In the genomic region with DNA sequence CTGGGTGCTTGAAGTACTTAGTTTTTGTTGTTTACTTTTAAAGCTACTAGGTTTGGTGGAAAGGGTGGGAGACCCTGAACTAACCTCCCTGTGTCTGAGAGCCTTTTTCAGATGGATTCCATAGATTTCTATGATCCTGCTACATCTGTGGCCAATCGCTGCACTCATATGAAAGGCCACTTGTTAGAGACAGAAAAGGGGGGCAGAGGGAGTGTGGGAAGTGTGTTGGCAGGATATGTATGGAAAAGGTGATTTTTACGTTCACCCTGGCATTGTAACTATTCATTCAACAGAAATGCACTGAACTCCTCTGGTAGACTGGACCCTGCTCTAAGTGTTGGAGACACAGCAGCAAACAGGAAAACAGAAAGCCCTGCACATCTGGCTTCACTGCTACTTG, we compare ENCODE assay signal across 26 mouse cellular contexts. TPM values are rescaled to one million over a fixed set of nuclear protein-coding genes. Genes with fewer than 3 reads are reported as not detected.
DNase-seq lines count a peak whose midpoint lies in the region; ATAC-seq lines count a peak whose summit lies in the region.
"Had no signal": no experiment of that assay in that cellular context is flagged by ENCODE, and none has a peak within 500 bp of the region (broad histone marks: within the 10 kb centered on the region; RNA-seq: fewer than 3 reads in every experiment).

No protein-coding gene starts in this region.

- no peaks in the 10 kb centered on the region for H3K9me3 ChIP-seq in forebrain, embryonic 11.5 days (ENCODE audit: control insufficient read depth, low read length)
- H3K9me3 ChIP-seq in forebrain, embryonic 13.5 days (replicated peaks), result no peaks in the 10 kb centered on the region
- H3K9me3 ChIP-seq in heart, embryonic 13.5 days, result no peaks in the 10 kb centered on the region
- H3K9me3 ChIP-seq in midbrain, embryonic 11.5 days (ENCODE audit: control insufficient read depth, low read length), result no peaks in the 10 kb centered on the region
- no peaks in the 10 kb centered on the region for H3K9me3 ChIP-seq in midbrain, embryonic 15.5 days
- H3K9me3 ChIP-seq: hindbrain, embryonic 12.5 days; limb, embryonic 15.5 days; lung, embryonic 15.5 days; stomach, embryonic 15.5 days had no signal

- no peak overlapping the region for H3K9ac ChIP-seq in forebrain, embryonic 11.5 days (ENCODE audit: low read length)
- H3K9ac ChIP-seq in forebrain, embryonic 13.5 days, result no peak overlapping the region
- H3K9ac ChIP-seq in heart, embryonic 13.5 days, result no peak overlapping the region
- no peak overlapping the region for H3K9ac ChIP-seq in midbrain, embryonic 11.5 days (ENCODE audit: low read length)
- no peak overlapping the region for H3K9ac ChIP-seq in midbrain, embryonic 15.5 days
- H3K9ac ChIP-seq: forebrain, postnatal 0 days; hindbrain, embryonic 12.5 days; limb, embryonic 15.5 days; liver, embryonic 14.5 days; lung, embryonic 15.5 days; stomach, embryonic 15.5 days had no signal

- H3K27me3 ChIP-seq in forebrain, embryonic 11.5 days (ENCODE audit: control insufficient read depth, insufficient read depth, low read length), result no peaks in the 10 kb centered on the region
- no peaks in the 10 kb centered on the region for H3K27me3 ChIP-seq in forebrain, embryonic 13.5 days
- H3K27me3 ChIP-seq in heart, embryonic 13.5 days (replicated peaks), result no peaks in the 10 kb centered on the region
- H3K27me3 ChIP-seq in midbrain, embryonic 11.5 days (ENCODE audit: control insufficient read depth, insufficient read depth, low read length), result no peaks in the 10 kb centered on the region; the same call in 1 of the 2 replicates
- H3K27me3 ChIP-seq in midbrain, embryonic 15.5 days (replicated peaks), result no peaks in the 10 kb centered on the region; the same call in none of the 2 replicates
- H3K27me3 ChIP-seq: hindbrain, embryonic 12.5 days; limb, embryonic 15.5 days; lung, embryonic 15.5 days; stomach, embryonic 15.5 days had no signal

- 0 out of 2 replicates have a peak, but pooled peaks have one; percentile 19 for ATAC-seq in forebrain, embryonic 11.5 days (replicated peaks; ENCODE audit: low FRiP score)
- no peak for ATAC-seq in forebrain, embryonic 13.5 days
- ATAC-seq in heart, embryonic 13.5 days (ENCODE audit: extremely low read depth, insufficient number of reproducible peaks, low FRiP score, low TSS enrichment), result no peak
- no peak for ATAC-seq in midbrain, embryonic 11.5 days (ENCODE audit: low FRiP score)
- ATAC-seq in midbrain, embryonic 15.5 days (replicated peaks), result no peak
- ATAC-seq: intestine, postnatal 0 days had no signal

- H3K4me1 ChIP-seq in forebrain, embryonic 11.5 days (replicated peaks; ENCODE audit: control insufficient read depth, insufficient read depth, low read length), result no peaks in the 10 kb centered on the region
- H3K4me1 ChIP-seq in forebrain, embryonic 13.5 days, result no peaks in the 10 kb centered on the region
- H3K4me1 ChIP-seq in heart, embryonic 13.5 days, result peaks cover 35% of the 10 kb centered on the region
- H3K4me1 ChIP-seq in midbrain, embryonic 11.5 days (ENCODE audit: control insufficient read depth, insufficient read depth, low read length), result no peaks in the 10 kb centered on the region
- H3K4me1 ChIP-seq in midbrain, embryonic 15.5 days, result no peaks in the 10 kb centered on the region
- H3K4me1 ChIP-seq: hindbrain, embryonic 12.5 days; stomach, embryonic 15.5 days had no signal

- 26% methylated on average over 2 of the region's 2 CpGs for WGBS in forebrain, embryonic 11.5 days
- 20% methylated on average over 2 of the region's 2 CpGs for WGBS in forebrain, embryonic 13.5 days
- 63% methylated on average over 2 of the region's 2 CpGs for WGBS in heart, embryonic 13.5 days
- WGBS in midbrain, embryonic 11.5 days, result 28% methylated on average over 2 of the region's 2 CpGs
- 35% methylated on average over 2 of the region's 2 CpGs for WGBS in midbrain, embryonic 15.5 days

- H3K36me3 ChIP-seq in forebrain, embryonic 11.5 days (ENCODE audit: control insufficient read depth, insufficient read depth, low read length), result no peaks in the 10 kb centered on the region
- H3K36me3 ChIP-seq in forebrain, embryonic 13.5 days (ENCODE audit: poor library complexity, severe bottlenecking), result no peaks in the 10 kb centered on the region
- no peaks in the 10 kb centered on the region for H3K36me3 ChIP-seq in heart, embryonic 13.5 days
- no peaks in the 10 kb centered on the region for H3K36me3 ChIP-seq in midbrain, embryonic 11.5 days (ENCODE audit: control insufficient read depth, insufficient read depth, low read length)
- no peaks in the 10 kb centered on the region for H3K36me3 ChIP-seq in midbrain, embryonic 15.5 days (replicated peaks)
- H3K36me3 ChIP-seq: hindbrain, embryonic 12.5 days; limb, embryonic 15.5 days; lung, embryonic 15.5 days; stomach, embryonic 15.5 days had no signal

- no peak for DNase-seq in forebrain, embryonic 11.5 days (ENCODE audit: low spot score)
- no peak for DNase-seq in heart, postnatal 36 days
- DNase-seq in midbrain, embryonic 11.5 days (ENCODE audit: low spot score, missing footprints), result peak; percentile 86
- no peak for DNase-seq in spleen, adult 18-20 months
- DNase-seq: adrenal gland, postnatal 10 days; right cerebral cortex, adult 18-20 months; right cerebral cortex, postnatal 4 days had no signal

- no peak overlapping the region for H3K4me3 ChIP-seq in forebrain, embryonic 11.5 days (ENCODE audit: low read depth, low read length)
- no peak overlapping the region for H3K4me3 ChIP-seq in forebrain, embryonic 13.5 days
- no peak overlapping the region for H3K4me3 ChIP-seq in heart, embryonic 13.5 days
- H3K4me3 ChIP-seq in midbrain, embryonic 11.5 days (ENCODE audit: low read depth, low read length), result no peak overlapping the region
- H3K4me3 ChIP-seq in midbrain, embryonic 15.5 days, result no peak overlapping the region
- H3K4me3 ChIP-seq: hindbrain, embryonic 12.5 days; layer of hippocampus, adult 2 months; limb, embryonic 15.5 days; lung, embryonic 15.5 days; stomach, embryonic 15.5 days had no signal

- intact Hi-C loops in heart, postnatal 36 days (cut with DNase I), result loop anchor here (2.0 to 5.0 kb wide), 3 partner anchors 154 to 202 kb away; no protein-coding TSS in a partner anchor

- no peak overlapping the region for H3K4me2 ChIP-seq in forebrain, embryonic 11.5 days (ENCODE audit: low read depth, low read length, severe bottlenecking)
- no peak overlapping the region for H3K4me2 ChIP-seq in forebrain, embryonic 13.5 days
- H3K4me2 ChIP-seq in heart, embryonic 13.5 days, result no peak overlapping the region
- no peak overlapping the region for H3K4me2 ChIP-seq in midbrain, embryonic 11.5 days
- H3K4me2 ChIP-seq in midbrain, embryonic 15.5 days, result no peak overlapping the region
- H3K4me2 ChIP-seq: limb, embryonic 15.5 days; stomach, embryonic 15.5 days had no signal

- H3K27ac ChIP-seq in forebrain, embryonic 11.5 days (ENCODE audit: low read depth, low read length), result no peak overlapping the region
- H3K27ac ChIP-seq in forebrain, embryonic 13.5 days, result no peak overlapping the region
- H3K27ac ChIP-seq in heart, embryonic 13.5 days (replicated peaks), result peak overlapping the region; percentile 81; the same call in 1 of the 2 replicates
- no peak overlapping the region for H3K27ac ChIP-seq in midbrain, embryonic 11.5 days (ENCODE audit: low read depth, low read length)
- H3K27ac ChIP-seq in midbrain, embryonic 15.5 days, result no peak overlapping the region
- H3K27ac ChIP-seq: hindbrain, embryonic 12.5 days; layer of hippocampus, adult 2 months; liver, embryonic 14.5 days had no signal

RNA-seq across cellular contexts. Expression of a gene that starts 8.2 kb away (rescaled TPM):
- polyA plus RNA-seq in forebrain, embryonic 11.5 days (2014; fragmentation: Nextera tagmentation; extraction: Ambion mirVana), result 0.24 and 0.27 TPM in 2 replicates
- polyA plus RNA-seq in forebrain, embryonic 13.5 days (2015; fragmentation: Nextera tagmentation; extraction: Ambion mirVana), result 0.23 and 0.28 TPM in 2 replicates
- polyA plus RNA-seq in heart, embryonic 13.5 days (2015; fragmentation: Nextera tagmentation; extraction: Ambion mirVana), result 3.3 and 3.4 TPM in 2 replicates
- under 1 TPM; 0.16 to 0.33 TPM for total RNA-seq in heart, postnatal 36 days (2021)
- polyA plus RNA-seq in midbrain, embryonic 11.5 days (2014; fragmentation: Nextera tagmentation; extraction: Ambion mirVana), result 0.30 and 0.66 TPM in 2 replicates
- polyA plus RNA-seq in midbrain, embryonic 15.5 days (2015; fragmentation: Nextera tagmentation; extraction: Ambion mirVana), result 0.37 and 0.43 TPM in 2 replicates
- total RNA-seq: layer of hippocampus, adult 2 months; megakaryocyte-erythroid progenitor cell, adult 5-6 weeks had no signal

RNA-seq across cellular contexts. Expression of a gene that starts 18.8 kb away (rescaled TPM):
- not detected in 2 replicates for polyA plus RNA-seq in forebrain, embryonic 11.5 days (2014; fragmentation: Nextera tagmentation; extraction: Ambion mirVana)
- not detected in 2 replicates for polyA plus RNA-seq in forebrain, embryonic 13.5 days (2015; fragmentation: Nextera tagmentation; extraction: Ambion mirVana)
- polyA plus RNA-seq in heart, embryonic 13.5 days (2015; fragmentation: Nextera tagmentation; extraction: Ambion mirVana), result not detected in 2 replicates
- total RNA-seq in heart, postnatal 36 days (2021), result not detected
- not detected in 2 replicates for polyA plus RNA-seq in midbrain, embryonic 11.5 days (2014; fragmentation: Nextera tagmentation; extraction: Ambion mirVana)
- polyA plus RNA-seq in midbrain, embryonic 15.5 days (2015; fragmentation: Nextera tagmentation; extraction: Ambion mirVana), result not detected in 2 replicates
- total RNA-seq: forebrain, postnatal 0 days; layer of hippocampus, adult 2 months; layer of hippocampus, postnatal 25 days; left cerebral cortex, postnatal 10 days had no signal
- polyA plus RNA-seq: forebrain, postnatal 0 days; hindbrain, embryonic 12.5 days; intestine, postnatal 0 days; kidney, embryonic 14.5 days; limb, embryonic 15.5 days; liver, embryonic 14.5 days; lung, embryonic 15.5 days; midbrain, embryonic 16.5 days; neural tube, embryonic 14.5 days; stomach, embryonic 15.5 days had no signal

RNA-seq across cellular contexts. Expression of a gene that starts 24.0 kb away (rescaled TPM):
- polyA plus RNA-seq in forebrain, embryonic 11.5 days (2014; fragmentation: Nextera tagmentation; extraction: Ambion mirVana), result not detected in 2 replicates
- not detected in 2 replicates for polyA plus RNA-seq in forebrain, embryonic 13.5 days (2015; fragmentation: Nextera tagmentation; extraction: Ambion mirVana)
- polyA plus RNA-seq in heart, embryonic 13.5 days (2015; fragmentation: Nextera tagmentation; extraction: Ambion mirVana), result not detected in 2 replicates
- under 1 TPM in 1 of 2 experiments, not detected in 1; 0.24 TPM for total RNA-seq in heart, postnatal 36 days (2021)
- not detected in 2 replicates for polyA plus RNA-seq in midbrain, embryonic 11.5 days (2014; fragmentation: Nextera tagmentation; extraction: Ambion mirVana)
- polyA plus RNA-seq in midbrain, embryonic 15.5 days (2015; fragmentation: Nextera tagmentation; extraction: Ambion mirVana), result not detected in 2 replicates
- total RNA-seq: forebrain, postnatal 0 days; gastrocnemius, postnatal 4 days; layer of hippocampus, adult 2 months; layer of hippocampus, postnatal 25 days; left cerebral cortex, postnatal 10 days; megakaryocyte-erythroid progenitor cell, adult 5-6 weeks had no signal
- polyA plus RNA-seq: forebrain, postnatal 0 days; hindbrain, embryonic 12.5 days; intestine, postnatal 0 days; kidney, embryonic 14.5 days; limb, embryonic 15.5 days; liver, embryonic 14.5 days; lung, embryonic 15.5 days; midbrain, embryonic 16.5 days; neural tube, embryonic 14.5 days; stomach, embryonic 15.5 days; thymus, adult 2 months had no signal

RNA-seq across cellular contexts. Expression of a gene that starts 31.8 kb away (rescaled TPM):
- polyA plus RNA-seq in forebrain, embryonic 11.5 days (2014; fragmentation: Nextera tagmentation; extraction: Ambion mirVana), result 86.1 and 90.0 TPM in 2 replicates
- 39.8 and 41.1 TPM in 2 replicates for polyA plus RNA-seq in forebrain, embryonic 13.5 days (2015; fragmentation: Nextera tagmentation; extraction: Ambion mirVana)
- polyA plus RNA-seq in heart, embryonic 13.5 days (2015; fragmentation: Nextera tagmentation; extraction: Ambion mirVana), result 156 and 173 TPM in 2 replicates
- total RNA-seq in heart, postnatal 36 days (2021), result 10 to 100 TPM; 57.9 to 62.6 TPM
- polyA plus RNA-seq in midbrain, embryonic 11.5 days (2014; fragmentation: Nextera tagmentation; extraction: Ambion mirVana), result 53.2 and 60.2 TPM in 2 replicates
- 54.9 and 56.0 TPM in 2 replicates for polyA plus RNA-seq in midbrain, embryonic 15.5 days (2015; fragmentation: Nextera tagmentation; extraction: Ambion mirVana)

RNA-seq across cellular contexts. Expression of a gene that starts 53.1 kb away (rescaled TPM):
- not detected in 2 replicates for polyA plus RNA-seq in forebrain, embryonic 11.5 days (2014; fragmentation: Nextera tagmentation; extraction: Ambion mirVana)
- not detected in 2 replicates for polyA plus RNA-seq in forebrain, embryonic 13.5 days (2015; fragmentation: Nextera tagmentation; extraction: Ambion mirVana)
- not detected in 2 replicates for polyA plus RNA-seq in heart, embryonic 13.5 days (2015; fragmentation: Nextera tagmentation; extraction: Ambion mirVana)
- under 1 TPM in 1 of 2 experiments, not detected in 1; 0.30 TPM for total RNA-seq in heart, postnatal 36 days (2021)
- polyA plus RNA-seq in midbrain, embryonic 11.5 days (2014; fragmentation: Nextera tagmentation; extraction: Ambion mirVana), result not detected in 2 replicates
- polyA plus RNA-seq in midbrain, embryonic 15.5 days (2015; fragmentation: Nextera tagmentation; extraction: Ambion mirVana), result not detected in 2 replicates
- total RNA-seq: forebrain, postnatal 0 days; layer of hippocampus, adult 2 months; layer of hippocampus, postnatal 25 days; left cerebral cortex, postnatal 10 days; megakaryocyte-erythroid progenitor cell, adult 5-6 weeks had no signal
- polyA plus RNA-seq: forebrain, postnatal 0 days; hindbrain, embryonic 12.5 days; intestine, postnatal 0 days; kidney, embryonic 14.5 days; limb, embryonic 15.5 days; liver, embryonic 14.5 days; lung, embryonic 15.5 days; midbrain, embryonic 16.5 days; neural tube, embryonic 14.5 days; stomach, embryonic 15.5 days; thymus, adult 2 months had no signal
